Mouse (Mus musculus) ES-CJ7 (cell line): ENCODE measurements around the gene Creg1.

Experiments used
- DNase-seq: peaks from one replicate; pipeline ENCODE4 v3.0.0; 2011; ENCODE audit warnings: low read depth, low spot score

The Creg1 gene

GRCm38 (mm10) chr1:165786296-165786695 lies 22.8 kb downstream of the Creg1 start:
- DNase-seq = no peak

- DNase-seq = no peak
These were observed 25.0 kb downstream of the Creg1 start, which contains the start of gene Cd247 for GRCm38 (mm10) chr1:165788511-165788910. Cd247 (plus strand) TSS chr1:165788681.

- DNase-seq = no peak
These were observed 25.6 kb downstream of the Creg1 start for GRCm38 (mm10) chr1:165789066-165789660.

GRCm38 (mm10) chr1:165789963-165790362 lies 26.4 kb downstream of the Creg1 start:
- no peak for DNase-seq

- DNase-seq = no peak
These were observed 27.1 kb downstream of the Creg1 start for GRCm38 (mm10) chr1:165790461-165791210.

GRCm38 (mm10) chr1:165791411-165791810 lies 27.9 kb downstream of the Creg1 start:
- no peak for DNase-seq

- no peak for DNase-seq
These were observed 38.3 kb downstream of the Creg1 start for GRCm38 (mm10) chr1:165801709-165802310.

GRCm38 (mm10) chr1:165803107-165803506 lies 39.6 kb downstream of the Creg1 start:
- DNase-seq = no peak

- no peak for DNase-seq
These were observed 40.6 kb downstream of the Creg1 start for GRCm38 (mm10) chr1:165804133-165804532.

- no peak for DNase-seq
These were observed 47.1 kb downstream of the Creg1 start for GRCm38 (mm10) chr1:165810633-165811032.

- DNase-seq = no peak
These were observed 47.6 kb downstream of the Creg1 start for GRCm38 (mm10) chr1:165811170-165811569.

GRCm38 (mm10) chr1:165812775-165813174 lies 49.2 kb downstream of the Creg1 start:
- DNase-seq = no peak

GRCm38 (mm10) chr1:165814116-165814515 lies 50.6 kb downstream of the Creg1 start:
- no peak for DNase-seq

GRCm38 (mm10) chr1:165814521-165815278 lies 51.2 kb downstream of the Creg1 start:
- peak; percentile 13 for DNase-seq

GRCm38 (mm10) chr1:165816391-165816790 lies 52.8 kb downstream of the Creg1 start:
- DNase-seq = no peak

- DNase-seq = no peak
These were observed 53.7 kb downstream of the Creg1 start for GRCm38 (mm10) chr1:165817264-165817663.

GRCm38 (mm10) chr1:165818145-165818860 lies 54.8 kb downstream of the Creg1 start:
- no peak for DNase-seq

- no peak for DNase-seq
These were observed 55.6 kb downstream of the Creg1 start for GRCm38 (mm10) chr1:165819147-165819546.

GRCm38 (mm10) chr1:165822031-165822430 lies 58.5 kb downstream of the Creg1 start:
- DNase-seq = no peak
